Mouse (Mus musculus): ENCODE data around the gene Insyn1.
A peak's percentile ranks its signal among the peaks of the same experiment; 100 is the strongest.

The Insyn1 gene

GRCm38 (mm10) chr9:58487851-58488801, at the start of gene Insyn1:
Insyn1 (plus strand) TSS chr9:58488603.
- peak; percentile 78 for ATAC-seq (ENCODE audit: low TSS enrichment)

GRCm38 (mm10) chr9:58438921-58439396, 49.4 kb upstream of the Insyn1 start:
- peak; percentile 26; the same call in 1 of the 2 replicates for ATAC-seq (ENCODE audit: low TSS enrichment)

DNA sequence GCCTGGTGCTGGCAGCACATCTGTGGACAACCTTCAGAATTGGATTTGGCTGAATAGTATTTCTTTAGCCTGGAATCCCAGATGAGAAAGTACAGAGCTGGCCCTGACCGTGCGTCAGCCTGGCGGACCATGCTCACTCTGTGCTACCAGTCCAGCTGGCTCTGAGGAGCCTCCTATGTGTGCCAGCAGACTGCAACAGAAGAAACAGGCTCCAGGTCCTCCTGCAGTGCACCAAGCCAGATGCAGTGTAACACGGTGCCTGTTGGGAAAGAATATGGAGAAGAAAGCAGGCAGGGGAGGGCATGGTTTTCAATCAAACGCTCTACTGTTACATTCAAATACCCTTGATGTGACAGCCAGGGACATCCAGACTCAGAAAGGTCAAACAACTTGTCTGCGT, 48.3 kb upstream of the Insyn1 start:
- peak; percentile 25 for ATAC-seq (ENCODE audit: low TSS enrichment)

GRCm38 (mm10) chr9:58440614-58441013, 47.8 kb upstream of the Insyn1 start:
- ATAC-seq (ENCODE audit: low TSS enrichment): no peak

DNA sequence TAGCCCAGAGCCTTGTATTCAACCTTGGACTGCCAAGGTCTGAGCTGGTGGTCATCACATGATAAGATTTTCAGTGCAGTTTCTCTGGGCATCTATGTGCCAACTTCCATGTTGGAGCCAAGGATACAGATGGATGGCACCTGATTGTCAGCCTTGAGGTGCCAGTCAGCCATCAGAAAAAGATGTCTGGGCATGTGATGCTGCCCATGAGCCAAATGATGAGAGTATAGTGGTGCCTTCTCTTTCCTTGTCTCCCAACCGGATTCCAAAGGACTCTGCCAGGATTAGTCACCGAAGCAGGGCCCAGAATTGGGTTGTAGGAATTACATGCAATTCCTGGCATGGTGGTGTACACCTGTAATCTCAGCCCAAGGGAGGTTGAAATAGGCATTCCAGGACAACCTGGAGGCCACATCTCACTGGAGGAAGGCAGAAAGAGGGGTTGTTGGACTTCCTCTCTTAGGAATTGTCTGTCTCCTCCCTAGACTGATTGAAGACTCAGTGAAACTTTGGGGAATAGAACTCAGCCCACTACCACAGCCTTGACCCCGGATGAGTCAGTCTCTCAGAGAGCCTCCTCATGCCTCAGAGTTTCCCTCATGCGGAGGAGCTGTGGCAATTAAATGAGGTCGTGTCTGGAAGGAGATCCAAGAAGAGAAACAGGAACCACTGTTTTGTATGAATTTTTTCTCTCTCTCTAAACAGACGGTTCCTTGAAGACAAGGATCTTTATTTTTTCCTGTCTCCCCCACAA, 46.9 kb upstream of the Insyn1 start:
- peak; percentile 39 for ATAC-seq (ENCODE audit: low TSS enrichment)

GRCm38 (mm10) chr9:58442105-58443010, 46.0 kb upstream of the Insyn1 start:
- ATAC-seq (ENCODE audit: low TSS enrichment): peak; percentile 74

DNA sequence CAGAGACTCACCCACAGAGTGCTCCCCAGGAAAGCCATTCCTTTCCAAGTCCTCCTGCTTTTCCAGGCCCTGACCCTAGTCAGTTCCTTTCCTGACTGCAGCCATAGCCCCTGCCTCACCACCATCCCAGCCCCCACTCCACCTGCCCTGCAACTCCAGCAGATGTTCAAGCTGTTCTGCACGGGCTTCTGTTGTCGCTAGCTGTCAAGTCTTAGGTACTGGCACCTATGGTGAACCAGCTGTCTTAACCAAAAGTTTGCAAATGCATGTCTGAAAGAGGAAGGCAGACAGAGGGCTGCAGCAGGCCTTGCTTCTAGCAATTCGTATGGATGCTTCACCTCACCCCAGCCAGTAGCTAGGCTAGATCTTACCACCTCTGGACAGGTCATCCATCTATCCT, 45.3 kb upstream of the Insyn1 start:
- no peak for ATAC-seq (ENCODE audit: low TSS enrichment)

DNA sequence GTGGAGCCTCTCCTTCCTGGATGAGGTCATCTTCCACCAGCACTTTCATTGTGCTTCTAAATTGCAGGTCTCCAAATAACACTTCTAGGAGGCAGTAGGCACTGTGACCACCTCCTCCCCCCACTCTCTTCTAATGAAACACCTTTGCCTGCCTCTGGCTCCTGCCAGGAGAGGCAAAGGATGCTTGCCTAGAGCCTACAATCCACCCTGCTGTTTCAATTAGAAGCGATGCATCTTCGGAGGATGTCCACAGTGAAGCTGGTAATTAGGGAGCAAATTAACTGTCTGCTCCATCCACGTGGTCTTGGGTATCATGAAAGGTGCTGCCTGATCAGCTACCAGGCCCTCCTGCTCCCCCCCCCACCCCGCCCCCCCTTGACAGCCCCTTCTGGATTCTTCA, 41.6 kb upstream of the Insyn1 start:
- no peak for ATAC-seq (ENCODE audit: low TSS enrichment)

DNA sequence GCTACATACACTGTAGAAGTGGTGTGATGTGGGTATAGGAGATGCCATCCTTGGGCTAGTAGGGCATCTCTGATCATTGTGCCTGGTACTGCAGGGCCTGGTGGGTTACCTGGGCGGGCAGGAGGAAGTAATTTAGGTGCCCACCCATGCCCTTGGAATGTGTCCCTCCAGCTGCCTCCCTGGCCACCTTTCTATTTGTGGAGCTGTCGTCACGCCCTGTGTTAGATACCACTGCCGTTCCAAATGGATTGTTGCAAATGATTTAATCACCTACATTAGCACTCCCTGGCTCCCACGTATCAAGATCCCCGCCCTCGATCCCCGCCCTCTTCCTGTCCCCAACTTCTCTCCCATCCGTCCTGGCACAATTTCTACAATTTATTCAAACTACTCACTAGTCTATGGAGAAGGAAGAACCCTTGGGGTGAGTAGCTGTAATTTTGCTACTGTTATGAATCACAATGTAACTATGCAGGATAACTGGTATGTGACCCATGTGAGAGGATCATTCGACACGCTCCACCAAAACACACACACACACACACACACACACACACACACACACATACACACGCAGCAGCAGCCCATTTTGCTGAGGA, 40.3 kb upstream of the Insyn1 start:
- ATAC-seq (ENCODE audit: low TSS enrichment): no peak

DNA sequence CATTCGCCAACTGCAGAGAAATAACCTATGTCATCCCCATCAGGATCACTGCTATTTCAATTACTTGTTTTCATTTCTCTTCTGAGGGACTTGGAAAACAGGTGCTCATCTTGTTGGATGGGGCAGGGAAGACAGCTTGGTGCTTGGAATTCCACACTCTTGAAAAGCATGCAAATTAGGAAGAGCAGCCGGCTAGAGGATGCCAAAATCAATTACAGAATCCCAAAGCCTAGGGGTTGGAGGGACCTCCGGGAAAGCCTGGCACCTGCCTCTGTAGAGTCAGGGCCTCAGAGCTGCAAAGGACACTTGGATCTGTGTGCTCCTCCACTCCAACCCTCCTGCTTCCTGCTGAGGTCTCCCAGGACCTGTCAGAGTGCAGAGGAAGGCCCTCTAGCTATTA, 38.9 kb upstream of the Insyn1 start:
- no peak for ATAC-seq (ENCODE audit: low TSS enrichment)

DNA sequence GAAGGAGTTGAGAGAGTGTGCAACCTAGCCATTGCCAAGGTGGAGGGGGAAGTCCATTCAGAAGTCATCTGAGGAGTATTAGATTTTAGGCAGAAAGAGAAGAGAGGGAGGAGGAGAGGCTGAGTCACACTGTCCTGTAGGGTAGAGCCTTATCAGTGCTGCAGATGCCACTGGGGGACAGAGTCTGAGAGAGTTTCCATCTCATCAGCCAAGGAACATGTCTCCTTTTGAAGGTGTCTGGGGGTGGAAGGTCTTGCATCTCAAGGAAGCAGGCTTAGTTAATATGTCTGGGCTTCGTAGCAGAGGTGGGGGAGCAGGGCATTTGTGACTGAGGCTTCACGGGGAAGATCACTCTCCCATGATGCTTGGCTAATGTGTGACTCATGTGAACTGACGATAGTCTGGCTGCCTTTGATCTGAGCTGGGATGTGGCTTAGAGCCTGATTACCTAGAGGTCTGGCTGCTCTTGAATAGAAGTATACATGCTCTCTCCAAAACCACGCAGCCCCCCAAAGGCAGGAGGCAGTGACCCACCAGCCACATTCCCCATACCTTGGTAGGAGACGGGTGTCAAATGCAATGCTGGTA, 34.5 kb upstream of the Insyn1 start:
- no peak for ATAC-seq (ENCODE audit: low TSS enrichment)

GRCm38 (mm10) chr9:58454886-58455285, 33.5 kb upstream of the Insyn1 start:
- no peak for ATAC-seq (ENCODE audit: low TSS enrichment)

- ATAC-seq (ENCODE audit: low TSS enrichment): 0 out of 2 replicates have a peak, but pooled peaks have one; percentile 17
These were observed 32.6 kb upstream of the Insyn1 start for GRCm38 (mm10) chr9:58455798-58456197.

DNA sequence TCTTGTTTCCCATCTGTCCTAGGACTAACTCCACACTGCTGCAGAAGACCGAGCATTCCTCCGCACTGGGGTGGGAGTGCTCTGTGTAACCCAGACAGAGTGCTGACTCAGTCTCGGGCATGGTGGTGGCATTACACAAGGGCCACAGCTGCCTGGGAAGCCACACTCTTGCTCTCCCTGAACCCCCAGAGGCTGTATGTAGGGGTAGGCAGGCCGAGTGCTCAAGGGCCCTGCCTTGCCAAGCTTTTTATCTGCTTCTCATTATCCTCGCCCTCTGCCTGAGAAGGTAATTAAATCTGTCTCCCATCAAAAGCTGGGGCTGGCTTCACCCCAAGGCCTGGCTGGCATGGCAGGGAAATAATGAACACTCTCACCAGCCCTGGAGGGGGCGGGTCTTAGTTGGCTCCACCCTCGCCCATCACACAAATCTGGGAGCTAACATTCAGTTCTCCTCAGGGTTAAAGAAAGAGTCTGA, 30.9 kb upstream of the Insyn1 start:
- ATAC-seq (ENCODE audit: low TSS enrichment): peak; percentile 47

DNA sequence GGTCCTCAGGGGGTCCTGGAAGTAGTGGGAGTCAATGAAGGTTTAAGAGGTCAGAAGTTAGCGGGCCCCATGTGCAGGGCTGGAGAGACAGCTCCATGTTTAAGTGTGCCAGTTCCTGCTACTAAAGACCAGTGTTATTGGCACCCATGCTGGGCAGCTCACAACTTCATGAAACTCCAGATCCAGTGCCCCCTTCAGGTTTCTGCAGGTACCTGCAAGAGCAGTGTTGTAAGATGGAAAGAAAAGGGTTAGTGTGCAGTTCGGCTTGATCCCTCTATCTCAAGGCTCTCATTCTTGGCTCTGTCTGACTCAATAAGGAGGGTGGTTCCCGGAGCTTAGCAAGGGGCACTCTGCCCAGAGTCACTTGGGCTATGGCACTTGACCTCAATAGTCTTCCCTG, 30.1 kb upstream of the Insyn1 start:
- no peak for ATAC-seq (ENCODE audit: low TSS enrichment)

DNA sequence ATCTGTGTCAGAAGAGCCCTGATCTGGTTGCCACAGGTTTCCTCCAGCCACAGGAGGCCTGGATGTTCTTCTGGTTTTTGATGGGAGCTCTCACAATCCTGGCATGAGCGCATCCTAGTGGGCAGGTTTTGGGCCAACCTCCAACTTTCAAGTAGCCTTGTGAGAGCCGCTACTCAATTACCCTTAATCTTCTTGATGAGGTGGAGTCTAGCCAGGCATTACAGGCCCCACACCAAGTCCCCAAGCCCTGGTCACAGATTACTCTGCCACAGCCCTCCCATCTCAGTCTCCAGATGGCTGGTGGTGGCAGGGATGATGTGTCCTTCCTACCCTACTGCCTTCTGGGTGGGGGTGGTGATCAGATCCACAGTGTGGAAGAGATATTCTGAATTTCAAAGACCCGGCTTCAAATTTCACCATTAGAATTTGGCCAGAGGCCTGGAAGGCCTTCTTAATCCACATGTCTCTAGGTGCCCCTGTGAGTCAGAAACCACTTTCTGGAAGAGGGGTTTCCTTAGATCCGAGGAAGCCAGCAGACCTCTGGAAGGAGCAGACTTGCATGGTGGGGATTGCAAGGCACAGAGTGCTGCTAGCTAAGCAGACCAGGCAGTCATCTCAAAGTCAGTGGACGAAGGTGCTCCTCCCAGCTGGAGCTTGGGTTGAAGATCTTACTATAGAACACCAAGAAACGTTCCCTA, 29.4 kb upstream of the Insyn1 start:
- ATAC-seq (ENCODE audit: low TSS enrichment): no peak

GRCm38 (mm10) chr9:58467345-58468025, 20.9 kb upstream of the Insyn1 start:
- peak; percentile 74 for ATAC-seq (ENCODE audit: low TSS enrichment)

- no peak for ATAC-seq (ENCODE audit: low TSS enrichment)
These were observed 17.9 kb upstream of the Insyn1 start for GRCm38 (mm10) chr9:58470466-58470865.

DNA sequence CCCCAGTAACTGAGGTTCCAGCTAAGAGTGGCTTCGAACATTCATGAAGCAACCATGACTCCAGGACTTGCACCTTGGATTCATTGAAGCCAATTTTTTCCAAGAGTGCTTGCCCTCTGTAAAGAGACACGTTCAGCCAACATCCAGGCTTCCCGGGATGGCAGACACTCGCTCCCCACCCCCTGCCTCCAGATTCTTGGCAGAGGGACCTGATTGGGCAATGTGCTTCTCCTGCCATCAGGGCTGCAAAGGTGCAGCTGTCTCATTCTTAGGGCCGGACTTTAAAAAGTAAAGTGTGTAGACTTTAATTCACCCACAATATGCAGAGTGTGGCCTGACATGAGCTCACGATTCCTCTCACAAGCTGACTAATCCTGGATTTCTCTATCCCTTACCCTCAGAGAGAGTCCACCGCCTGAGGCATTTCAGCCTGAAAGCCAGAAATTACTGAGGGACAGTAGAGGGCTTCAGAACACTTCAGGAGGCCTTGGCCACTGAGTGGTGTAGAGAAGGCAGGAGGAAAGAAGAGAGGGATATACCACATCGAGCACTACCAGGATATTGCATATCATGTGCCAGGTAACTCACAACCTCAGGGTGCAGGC, 15.1 kb upstream of the Insyn1 start:
- ATAC-seq (ENCODE audit: low TSS enrichment): 0 out of 2 replicates have a peak, but pooled peaks have one; percentile 20
